Mouse (Mus musculus): Measurements from ENCODE around the gene Gm10647. TPM values are rescaled to one million over a fixed set of nuclear protein-coding genes. Genes with fewer than 3 reads are reported as not detected.

The Gm10647 gene
- total and polyA plus RNA-seq, 2 experiments from 2014 or later, result 0.34 TPM; not detected in 1

- DNase-seq (ENCODE audit: low spot score) (no peak), ATAC-seq (ENCODE audit: insufficient read depth, low read depth) (no peak)
- no peak overlapping the region for H3K9ac ChIP-seq (replicated peaks; ENCODE audit: low read depth, low read length)
- H3K4me3 ChIP-seq (ENCODE audit: low read depth, low read length), result no peak overlapping the region
- no peaks in the 10 kb centered on the region for H3K27me3 ChIP-seq (ENCODE audit: control insufficient read depth, insufficient read depth, low read length)
- TF ChIP-seq EP300 (IDR thresholded peaks at IDR 0.05; ENCODE audit: low read depth) (no peak), CTCF (IDR thresholded peaks at IDR 0.05; ENCODE audit: low read depth) (no peak)
- no peak overlapping the region for H3K4me2 ChIP-seq (ENCODE audit: low read depth, low read length)
- H3K9me3 ChIP-seq (replicated peaks; ENCODE audit: control insufficient read depth, low read length), result no peaks in the 10 kb centered on the region
- no peak overlapping the region for H3K27ac ChIP-seq (ENCODE audit: low read depth)
- peaks cover 10% of the 10 kb centered on the region for H3K4me1 ChIP-seq (ENCODE audit: control insufficient read depth, insufficient read depth)
- 43% methylated on average over 4 of the region's 4 CpGs for WGBS
- H3K36me3 ChIP-seq (replicated peaks; ENCODE audit: control insufficient read depth, insufficient read depth, low read length), result no peaks in the 10 kb centered on the region
Observed at GRCm38 (mm10) chr9:66832366-66832908, 35.6 kb downstream of the Gm10647 start.

- H3K36me3 ChIP-seq (replicated peaks; ENCODE audit: control insufficient read depth, insufficient read depth, low read length), result no peaks in the 10 kb centered on the region
- H3K4me1 ChIP-seq (ENCODE audit: control insufficient read depth, insufficient read depth), result peaks cover 10% of the 10 kb centered on the region
- no peaks in the 10 kb centered on the region for H3K27me3 ChIP-seq (ENCODE audit: control insufficient read depth, insufficient read depth, low read length)
- H3K4me2 ChIP-seq (ENCODE audit: low read depth, low read length), result peak overlapping the region; percentile 88
- ATAC-seq (ENCODE audit: insufficient read depth, low read depth) (no peak), DNase-seq (ENCODE audit: low spot score) (no peak)
- WGBS, result 36% methylated on average over 7 of the region's 7 CpGs
- no peak overlapping the region for H3K27ac ChIP-seq (ENCODE audit: low read depth)
- peak overlapping the region; percentile 66 for H3K4me3 ChIP-seq (ENCODE audit: low read depth, low read length)
- H3K9ac ChIP-seq (replicated peaks; ENCODE audit: low read depth, low read length), result no peak overlapping the region
- H3K9me3 ChIP-seq (replicated peaks; ENCODE audit: control insufficient read depth, low read length), result no peaks in the 10 kb centered on the region
- TF ChIP-seq CTCF (IDR thresholded peaks at IDR 0.05; ENCODE audit: low read depth), result no peak
- TF ChIP-seq EP300 (IDR thresholded peaks at IDR 0.05; ENCODE audit: low read depth), result no peak
Observed at GRCm38 (mm10) chr9:66833851-66834250, 37.0 kb downstream of the Gm10647 start.

GRCm38 (mm10) chr9:66834318-66835096 lies 37.7 kb downstream of the Gm10647 start, which contains the start of gene Aph1c:
Gene Aph1c (minus strand): TSS chr9:66834726.
- no peak within 1 kb of the TSS for H3K27ac ChIP-seq (ENCODE audit: low read depth)
- under 1% methylated on average over 58 of the region's 58 CpGs for WGBS
- TF ChIP-seq CTCF (IDR thresholded peaks at IDR 0.05; ENCODE audit: low read depth), result no peak
- 0 out of 2 replicates have a peak, but pooled peaks have one; percentile 42 for TF ChIP-seq EP300 (IDR thresholded peaks at IDR 0.05; ENCODE audit: low read depth)

GRCm38 (mm10) chr9:66835097-66835480 lies 38.2 kb downstream of the Gm10647 start:
- no peaks in the 10 kb centered on the region for H3K9me3 ChIP-seq (replicated peaks; ENCODE audit: control insufficient read depth, low read length)
- no peaks in the 10 kb centered on the region for H3K27me3 ChIP-seq (ENCODE audit: control insufficient read depth, insufficient read depth, low read length)
- WGBS, result 0% methylated on average over 24 of the region's 24 CpGs
- H3K4me1 ChIP-seq (ENCODE audit: control insufficient read depth, insufficient read depth), result peaks cover 10% of the 10 kb centered on the region
- no peaks in the 10 kb centered on the region for H3K36me3 ChIP-seq (replicated peaks; ENCODE audit: control insufficient read depth, insufficient read depth, low read length)
- ATAC-seq (ENCODE audit: insufficient read depth, low read depth) (peak; percentile 47), DNase-seq (ENCODE audit: low spot score) (no peak)
- H3K4me2 ChIP-seq (ENCODE audit: low read depth, low read length), result peak overlapping the region; percentile 88
- no peak overlapping the region for H3K27ac ChIP-seq (ENCODE audit: low read depth)
- H3K4me3 ChIP-seq (ENCODE audit: low read depth, low read length), result peak overlapping the region; percentile 66
- H3K9ac ChIP-seq (replicated peaks; ENCODE audit: low read depth, low read length), result peak overlapping the region; percentile 41
- no peak for TF ChIP-seq CTCF (IDR thresholded peaks at IDR 0.05; ENCODE audit: low read depth)
- TF ChIP-seq EP300 (IDR thresholded peaks at IDR 0.05; ENCODE audit: low read depth), result no peak; the same call in 1 of the 2 replicates

More at GRCm38 (mm10) chr9:66834318-66835096, 37.7 kb downstream of the Gm10647 start, which contains the start of gene Aph1c:
- no peaks in the 10 kb centered on the region for H3K27me3 ChIP-seq (ENCODE audit: control insufficient read depth, insufficient read depth, low read length)
- H3K4me2 ChIP-seq (ENCODE audit: low read depth, low read length), result peak within 1 kb of the TSS; percentile 88
- H3K9me3 ChIP-seq (replicated peaks; ENCODE audit: control insufficient read depth, low read length), result no peaks in the 10 kb centered on the region
- H3K4me1 ChIP-seq (ENCODE audit: control insufficient read depth, insufficient read depth), result peaks cover 10% of the 10 kb centered on the region
- peak within 1 kb of the TSS; percentile 41 for H3K9ac ChIP-seq (replicated peaks; ENCODE audit: low read depth, low read length)
- DNase-seq (ENCODE audit: low spot score) (peak; percentile 100), ATAC-seq (ENCODE audit: insufficient read depth, low read depth) (peak; percentile 100)
- peak within 1 kb of the TSS; percentile 66 for H3K4me3 ChIP-seq (ENCODE audit: low read depth, low read length)
- H3K36me3 ChIP-seq (replicated peaks; ENCODE audit: control insufficient read depth, insufficient read depth, low read length), result no peaks in the 10 kb centered on the region

- no peaks in the 10 kb centered on the region for H3K4me1 ChIP-seq (ENCODE audit: control insufficient read depth, insufficient read depth)
- WGBS, result 89% methylated on average over 5 of the region's 5 CpGs
- peaks cover 20% of the 10 kb centered on the region for H3K36me3 ChIP-seq (replicated peaks; ENCODE audit: control insufficient read depth, insufficient read depth, low read length)
- no peak for TF ChIP-seq CTCF (IDR thresholded peaks at IDR 0.05; ENCODE audit: low read depth)
- no peak for TF ChIP-seq EP300 (IDR thresholded peaks at IDR 0.05; ENCODE audit: low read depth)
- no peak overlapping the region for H3K9ac ChIP-seq (replicated peaks; ENCODE audit: low read depth, low read length)
- no peaks in the 10 kb centered on the region for H3K27me3 ChIP-seq (ENCODE audit: control insufficient read depth, insufficient read depth, low read length)
- H3K4me3 ChIP-seq (ENCODE audit: low read depth, low read length), result no peak overlapping the region
- ATAC-seq (ENCODE audit: insufficient read depth, low read depth) (no peak), DNase-seq (ENCODE audit: low spot score) (no peak)
- H3K27ac ChIP-seq (ENCODE audit: low read depth), result no peak overlapping the region
- H3K4me2 ChIP-seq (ENCODE audit: low read depth, low read length), result no peak overlapping the region
- H3K9me3 ChIP-seq (replicated peaks; ENCODE audit: control insufficient read depth, low read length), result no peaks in the 10 kb centered on the region
Observed at GRCm38 (mm10) chr9:66846822-66847221, 50.0 kb downstream of the Gm10647 start.

Other genes starting within 250 kb of the Gm10647 start
- gene Usp3, start 203.9 kb upstream of the Gm10647 start, total RNA-seq (2014; rRNA removed; ENCODE audit: low replicate concordance), result 53.4 and 275 TPM in 2 replicates
- gene Usp3, start 203.9 kb upstream of the Gm10647 start, polyA plus RNA-seq (2015; fragmentation: Nextera tagmentation; extraction: Ambion mirVana), result 31.8 and 39.4 TPM in 2 replicates
- 0.27 and 2.5 TPM in 2 replicates for gene Car12, start 83.4 kb upstream of the Gm10647 start, total RNA-seq (2014; rRNA removed; ENCODE audit: low replicate concordance)
- gene Car12, start 83.4 kb upstream of the Gm10647 start, polyA plus RNA-seq (2015; fragmentation: Nextera tagmentation; extraction: Ambion mirVana), result 0.15 and 0.20 TPM in 2 replicates
- 5.9 and 6.0 TPM in 2 replicates for gene Aph1b, start 1.5 kb upstream of the Gm10647 start, total RNA-seq (2014; rRNA removed; ENCODE audit: low replicate concordance)
- 5.4 and 5.8 TPM in 2 replicates for gene Aph1b, start 1.5 kb upstream of the Gm10647 start, polyA plus RNA-seq (2015; fragmentation: Nextera tagmentation; extraction: Ambion mirVana)
- 0.69 and 3.1 TPM in 2 replicates for gene Aph1c, start 37.7 kb downstream of the Gm10647 start, total RNA-seq (2014; rRNA removed; ENCODE audit: low replicate concordance)
- 1.7 and 1.9 TPM in 2 replicates for gene Aph1c, start 37.7 kb downstream of the Gm10647 start, polyA plus RNA-seq (2015; fragmentation: Nextera tagmentation; extraction: Ambion mirVana)
- gene Rab8b, start 122.6 kb downstream of the Gm10647 start, total RNA-seq (2014; rRNA removed; ENCODE audit: low replicate concordance), result 9.8 and 11.4 TPM in 2 replicates
- gene Rab8b, start 122.6 kb downstream of the Gm10647 start, polyA plus RNA-seq (2015; fragmentation: Nextera tagmentation; extraction: Ambion mirVana), result 8.6 and 9.5 TPM in 2 replicates
- 204 and 235 TPM in 2 replicates for gene Rps27l, start 149.0 kb downstream of the Gm10647 start, total RNA-seq (2014; rRNA removed; ENCODE audit: low replicate concordance)
- gene Rps27l, start 149.0 kb downstream of the Gm10647 start, polyA plus RNA-seq (2015; fragmentation: Nextera tagmentation; extraction: Ambion mirVana), result 568 and 607 TPM in 2 replicates
- gene Lactb, start 178.4 kb downstream of the Gm10647 start, total RNA-seq (2014; rRNA removed; ENCODE audit: low replicate concordance), result 6.4 and 14.5 TPM in 2 replicates
- gene Lactb, start 178.4 kb downstream of the Gm10647 start, polyA plus RNA-seq (2015; fragmentation: Nextera tagmentation; extraction: Ambion mirVana), result 12.2 and 13.8 TPM in 2 replicates

Data from heart, postnatal 0 days (tissue).